Mouse (Mus musculus): ENCODE data around the gene Btbd9.

The Btbd9 gene

DNA sequence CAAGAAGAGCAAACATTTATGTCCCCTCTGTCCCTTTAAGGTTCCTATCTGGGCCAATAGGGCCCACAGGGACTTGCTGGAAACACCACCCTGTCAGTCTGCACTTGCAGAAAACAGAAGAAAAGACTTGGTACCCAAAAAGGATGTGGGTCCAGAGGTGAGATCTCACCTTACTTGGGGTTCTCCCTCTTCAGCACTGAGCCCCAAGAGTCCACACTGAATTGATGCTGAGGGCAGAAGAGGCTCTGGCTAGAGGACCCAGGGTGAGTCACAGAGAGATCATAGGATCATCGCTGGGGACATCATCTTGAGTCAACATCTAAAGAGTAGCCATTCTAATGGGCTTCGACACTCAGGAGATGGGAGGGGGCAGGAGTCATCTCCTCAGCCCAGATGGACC is 290.6 kb downstream of the Btbd9 start:
- DNase-seq (ENCODE audit: low read depth, low spot score) = no peak

- no peak for DNase-seq (ENCODE audit: low read depth, low spot score)
These were observed 292.7 kb downstream of the Btbd9 start for GRCm38 (mm10) chr17:30283460-30284050.

DNA sequence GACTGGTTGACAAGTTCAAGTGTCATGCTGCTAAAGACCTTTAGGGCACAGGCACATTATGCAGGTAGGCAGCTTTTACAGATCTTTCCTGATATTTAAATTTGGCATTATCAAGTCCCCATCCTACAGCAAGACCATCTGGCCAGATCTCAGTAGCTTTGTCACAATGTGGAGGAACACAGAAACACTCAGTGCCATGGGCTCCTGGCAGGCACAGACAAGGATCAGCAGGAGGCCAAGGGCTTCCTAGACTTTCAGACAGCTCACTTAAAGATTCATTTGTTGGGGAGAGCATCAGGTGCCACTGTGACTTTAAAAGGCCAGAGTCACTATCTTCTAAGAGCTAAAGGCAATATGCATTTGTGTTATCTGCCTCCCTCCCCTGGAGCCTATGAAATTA is 293.3 kb downstream of the Btbd9 start:
- DNase-seq (ENCODE audit: low read depth, low spot score) = no peak

DNA sequence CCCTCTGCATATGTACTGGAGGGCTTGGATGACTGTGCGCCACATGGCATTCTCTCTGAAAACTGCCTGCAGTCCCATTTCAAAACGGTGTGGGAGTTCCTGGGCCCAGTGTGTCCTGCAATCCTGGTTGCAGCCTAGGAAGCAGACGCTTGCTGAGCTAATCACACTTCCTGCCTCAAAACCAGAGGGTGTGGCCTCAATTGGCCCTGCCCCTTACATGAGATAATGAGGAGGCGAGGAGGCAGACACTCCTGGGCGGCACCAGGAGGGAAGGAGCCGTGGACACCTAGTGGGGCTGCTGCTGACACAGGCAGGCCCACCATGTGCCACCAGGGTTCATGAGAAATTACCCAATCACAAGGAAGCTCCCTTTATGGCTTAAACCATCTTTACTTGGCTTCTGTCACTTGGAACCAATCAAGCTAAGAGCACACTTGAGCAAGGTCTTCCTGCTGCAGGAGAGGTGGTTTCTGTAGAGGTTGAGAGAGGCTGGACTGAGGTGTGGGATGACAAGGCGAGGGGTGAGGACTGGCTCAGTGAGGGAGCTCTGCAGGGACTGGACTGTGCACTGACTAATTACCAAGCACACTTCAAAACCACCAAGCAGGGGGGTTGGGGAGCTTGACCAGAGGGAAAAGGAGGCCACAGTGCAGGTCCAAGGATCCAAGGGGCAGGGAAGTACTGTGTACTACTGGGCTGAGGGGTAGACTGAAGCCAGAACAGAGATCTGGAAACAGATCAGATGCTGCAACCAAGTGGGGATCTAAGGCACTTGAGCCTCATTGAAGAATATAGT is 295.8 kb downstream of the Btbd9 start:
- peak; percentile 85 for DNase-seq (ENCODE audit: low read depth, low spot score)

DNA sequence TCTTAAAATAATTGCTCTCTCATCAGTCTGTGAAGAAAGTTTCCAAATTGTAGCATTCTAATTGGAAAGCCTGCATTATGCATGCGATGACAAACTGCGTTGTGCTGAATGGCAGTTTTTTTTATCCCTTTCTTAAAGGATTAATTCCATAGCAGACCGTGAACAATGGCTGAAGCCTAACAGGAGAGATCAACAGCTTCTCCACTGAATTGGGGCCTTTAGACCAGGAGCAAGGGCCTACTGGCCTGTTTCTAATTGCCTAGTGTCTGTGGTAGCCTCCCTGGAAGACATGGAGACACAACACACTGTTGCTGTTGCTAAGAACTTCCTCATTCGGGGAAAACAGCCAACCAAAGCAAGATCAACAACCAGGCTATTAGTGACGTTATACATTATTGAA is 296.6 kb downstream of the Btbd9 start:
- DNase-seq (ENCODE audit: low read depth, low spot score) = no peak

DNA sequence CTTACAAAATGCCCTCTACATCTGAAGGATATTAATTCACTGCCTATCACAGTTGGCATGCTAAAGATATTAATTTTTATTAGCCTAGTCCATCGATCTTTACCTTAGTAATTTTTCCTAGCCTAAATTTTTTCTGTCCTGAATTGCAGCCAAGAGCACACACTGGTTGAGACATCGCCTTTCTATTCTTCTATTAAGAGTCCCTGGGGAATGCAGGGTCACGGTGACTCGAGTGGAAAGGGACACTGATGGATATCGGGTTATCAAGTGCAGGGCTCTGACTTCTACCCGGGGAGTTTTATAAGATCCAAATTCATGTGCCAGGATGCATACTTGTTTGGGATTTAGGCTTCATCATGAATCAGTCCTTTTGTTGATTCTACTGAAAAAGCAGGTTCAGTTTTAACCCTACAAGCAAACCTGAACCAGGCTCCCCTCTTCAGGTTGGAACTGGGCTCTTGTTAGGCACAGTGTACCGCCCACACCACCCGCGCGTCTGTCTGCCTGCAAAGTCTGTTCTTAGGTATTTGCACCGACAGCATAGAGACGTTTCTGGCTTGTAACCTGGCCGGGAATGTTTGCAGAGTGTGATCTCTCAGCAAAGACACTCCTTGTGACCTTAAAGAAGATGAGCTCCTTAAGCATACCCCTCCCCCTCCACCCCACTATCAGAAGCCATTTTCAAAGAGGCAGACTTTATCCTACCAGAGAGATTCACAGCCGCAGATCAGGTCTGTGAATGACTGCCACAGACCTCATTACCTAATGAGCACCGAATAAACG is 297.5 kb downstream of the Btbd9 start:
- DNase-seq (ENCODE audit: low read depth, low spot score) = peak; percentile 42

DNA sequence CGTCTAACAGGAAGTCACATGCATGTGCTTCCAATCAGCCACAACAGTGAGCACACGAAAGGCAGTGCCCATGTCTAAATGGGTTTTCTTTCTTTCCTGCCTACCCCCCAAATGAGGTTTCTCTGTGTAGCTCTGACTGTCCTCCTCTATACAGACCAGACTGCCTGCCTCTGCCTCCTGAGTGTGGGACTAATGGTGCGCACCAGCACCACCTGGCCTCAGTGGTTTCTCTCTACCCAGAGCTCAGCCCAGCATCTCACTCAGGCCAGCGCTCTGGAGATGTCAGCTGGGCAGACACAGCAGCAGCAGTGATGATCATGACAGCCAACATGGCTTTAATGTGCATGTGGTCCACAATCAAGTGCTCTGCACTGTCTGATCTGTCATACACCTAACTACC is 299.8 kb downstream of the Btbd9 start:
- no peak for DNase-seq (ENCODE audit: low read depth, low spot score)

- no peak for DNase-seq (ENCODE audit: low read depth, low spot score)
These were observed 303.5 kb downstream of the Btbd9 start for GRCm38 (mm10) chr17:30272769-30273168.

DNA sequence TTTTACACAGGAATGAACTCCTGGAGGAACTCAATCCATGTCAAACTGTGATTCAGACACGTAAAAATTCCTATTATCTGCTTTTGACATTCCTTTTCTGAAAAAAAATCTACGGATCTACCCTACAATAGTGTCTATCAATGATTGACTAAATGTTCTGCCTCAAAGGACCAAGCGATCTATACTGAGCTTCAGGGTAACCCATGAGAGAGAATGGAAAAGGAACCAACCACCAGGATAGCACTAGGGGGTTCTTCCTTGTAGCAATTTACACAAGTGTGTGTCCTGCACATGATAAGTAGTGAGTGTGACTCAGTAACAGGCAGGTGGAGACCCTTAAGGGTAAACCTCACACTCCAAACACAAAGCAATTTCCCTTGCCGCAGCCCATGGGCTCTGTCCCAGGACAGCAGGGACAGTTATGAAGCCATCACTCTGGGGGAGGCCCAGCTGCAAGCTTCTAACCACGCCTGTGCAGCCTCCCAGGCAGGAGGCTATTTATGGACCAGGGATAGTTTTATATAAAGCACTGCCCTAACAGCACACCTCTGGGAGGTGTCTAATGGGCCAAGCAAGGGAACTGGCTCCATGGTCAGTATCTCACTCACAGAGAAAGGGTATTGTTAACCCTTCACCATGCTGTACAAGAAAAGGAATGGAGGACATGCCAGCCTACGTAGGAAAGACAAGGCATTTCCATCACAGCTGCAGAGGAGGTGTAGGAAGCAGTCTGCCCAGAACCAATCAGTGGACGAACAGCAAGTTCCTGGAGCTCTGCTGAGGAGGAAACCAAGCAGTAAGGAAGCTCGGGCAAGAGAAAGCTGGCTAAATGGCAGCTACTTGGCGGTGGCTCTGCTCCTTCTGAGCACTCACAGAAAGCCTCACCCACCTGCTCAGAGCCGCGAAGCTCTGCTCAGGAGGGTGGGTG is 306.9 kb downstream of the Btbd9 start:
- no peak for DNase-seq (ENCODE audit: low read depth, low spot score)

DNA sequence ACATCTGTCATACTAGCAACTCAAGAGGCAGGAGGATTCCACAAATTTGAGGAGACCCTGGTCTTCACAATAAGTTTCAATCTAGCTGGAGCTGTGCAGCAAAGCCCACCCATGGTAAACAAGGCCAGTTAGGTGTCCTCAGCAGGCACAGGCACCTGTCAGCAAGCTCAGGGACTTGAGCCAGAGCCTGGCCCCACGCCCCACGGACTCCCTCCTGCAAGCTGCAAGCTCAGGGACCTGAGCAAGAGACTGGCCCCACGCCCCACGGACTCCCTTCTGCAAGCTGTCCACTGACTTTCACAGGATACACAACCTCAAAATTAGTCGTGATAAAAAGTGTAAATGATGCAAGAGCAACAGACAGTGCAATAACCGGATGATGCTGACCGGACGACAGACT is 307.8 kb downstream of the Btbd9 start:
- no peak for DNase-seq (ENCODE audit: low read depth, low spot score)

GRCm38 (mm10) chr17:30267432-30267973 is 308.8 kb downstream of the Btbd9 start:
- DNase-seq (ENCODE audit: low read depth, low spot score) = no peak

- no peak for DNase-seq (ENCODE audit: low read depth, low spot score)
These were observed 312.8 kb downstream of the Btbd9 start for GRCm38 (mm10) chr17:30263535-30263934.

DNA sequence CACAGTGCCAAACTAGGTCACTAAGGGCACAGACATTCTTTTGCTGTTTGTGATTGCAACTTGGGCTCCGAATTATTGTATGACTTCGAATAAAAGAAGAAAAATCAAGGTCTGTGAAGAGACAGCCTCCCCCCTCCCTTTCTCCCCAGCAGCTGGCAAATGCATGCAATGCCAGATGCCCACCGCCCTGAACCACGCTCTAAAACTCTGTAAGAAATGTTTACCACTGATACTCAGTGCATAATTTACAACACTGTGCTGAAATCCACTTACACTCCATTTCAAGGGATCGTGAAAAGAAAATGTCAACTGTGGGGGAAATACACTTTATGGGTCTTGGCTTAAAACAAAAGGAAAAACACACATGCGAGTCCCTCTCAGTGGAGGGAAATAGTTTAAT is 313.3 kb downstream of the Btbd9 start:
- DNase-seq (ENCODE audit: low read depth, low spot score) = no peak

DNA sequence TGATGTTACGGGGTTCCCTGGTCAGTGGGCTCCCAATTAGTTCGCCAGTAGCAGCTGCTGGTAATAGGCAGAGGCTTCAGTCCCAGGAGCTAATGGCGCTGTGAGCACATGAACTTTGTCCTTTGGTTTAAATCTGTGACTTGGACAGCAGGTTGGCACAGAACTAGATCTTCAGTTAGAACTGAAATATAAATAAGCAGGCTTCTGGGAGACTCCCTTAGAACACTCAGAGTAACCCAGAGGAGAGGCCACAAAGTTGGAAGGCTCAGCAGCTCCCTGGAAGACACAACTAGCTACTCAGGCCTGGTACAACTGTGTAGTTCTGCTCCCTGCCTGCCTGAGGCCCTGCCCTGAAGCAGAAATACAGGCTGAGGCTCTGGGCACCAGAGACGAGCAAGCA is 313.8 kb downstream of the Btbd9 start:
- no peak for DNase-seq (ENCODE audit: low read depth, low spot score)

DNA sequence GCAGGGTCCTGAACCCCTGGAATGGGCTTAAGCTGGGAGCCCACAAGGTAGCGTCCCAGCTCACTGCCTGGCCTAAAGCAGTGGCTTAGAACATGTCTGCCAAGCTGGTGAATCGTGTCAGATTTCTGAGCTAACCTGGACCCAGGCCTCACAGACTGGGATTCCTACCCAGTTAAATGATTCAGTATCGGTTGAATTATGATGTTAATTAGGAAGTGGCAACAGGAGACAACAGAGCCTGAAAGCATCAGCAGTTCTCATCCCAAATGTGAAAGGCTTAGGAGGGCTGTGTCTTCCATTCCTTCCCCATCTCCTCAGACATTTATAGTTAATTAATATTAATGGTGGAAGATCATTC is 314.3 kb downstream of the Btbd9 start:
- peak; percentile 56 for DNase-seq (ENCODE audit: low read depth, low spot score)

DNA sequence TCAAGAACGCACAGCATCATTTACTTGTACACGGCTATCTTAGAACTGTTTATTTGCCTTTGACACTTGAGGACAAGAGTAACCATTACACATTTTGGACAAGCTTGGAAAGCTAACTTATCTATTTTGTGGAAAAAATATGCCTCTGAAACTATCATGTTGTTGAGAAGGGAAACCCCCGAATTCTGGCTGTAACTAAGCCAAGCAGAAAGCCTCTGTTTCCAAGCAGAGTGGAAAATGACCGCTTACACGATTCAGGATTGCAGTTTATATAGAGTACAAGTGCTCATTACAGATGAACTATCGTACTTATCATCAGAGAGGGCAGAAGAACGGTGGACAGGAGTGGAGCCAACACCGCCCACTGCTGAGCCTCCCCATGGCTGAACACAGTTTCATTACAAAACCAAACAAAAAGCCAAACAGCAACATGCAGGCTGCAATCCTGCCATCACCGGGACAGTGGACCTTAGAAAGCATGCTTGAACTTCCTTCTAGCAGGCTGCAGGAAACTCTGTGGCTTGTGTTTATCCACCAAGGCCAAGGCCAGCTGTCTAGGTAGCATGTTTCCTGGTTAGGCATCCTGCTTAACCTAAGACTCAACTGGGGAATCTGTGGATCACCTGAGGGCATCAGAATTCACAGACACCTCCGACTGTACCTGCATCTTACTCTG is 314.8 kb downstream of the Btbd9 start:
- DNase-seq (ENCODE audit: low read depth, low spot score) = no peak

DNA sequence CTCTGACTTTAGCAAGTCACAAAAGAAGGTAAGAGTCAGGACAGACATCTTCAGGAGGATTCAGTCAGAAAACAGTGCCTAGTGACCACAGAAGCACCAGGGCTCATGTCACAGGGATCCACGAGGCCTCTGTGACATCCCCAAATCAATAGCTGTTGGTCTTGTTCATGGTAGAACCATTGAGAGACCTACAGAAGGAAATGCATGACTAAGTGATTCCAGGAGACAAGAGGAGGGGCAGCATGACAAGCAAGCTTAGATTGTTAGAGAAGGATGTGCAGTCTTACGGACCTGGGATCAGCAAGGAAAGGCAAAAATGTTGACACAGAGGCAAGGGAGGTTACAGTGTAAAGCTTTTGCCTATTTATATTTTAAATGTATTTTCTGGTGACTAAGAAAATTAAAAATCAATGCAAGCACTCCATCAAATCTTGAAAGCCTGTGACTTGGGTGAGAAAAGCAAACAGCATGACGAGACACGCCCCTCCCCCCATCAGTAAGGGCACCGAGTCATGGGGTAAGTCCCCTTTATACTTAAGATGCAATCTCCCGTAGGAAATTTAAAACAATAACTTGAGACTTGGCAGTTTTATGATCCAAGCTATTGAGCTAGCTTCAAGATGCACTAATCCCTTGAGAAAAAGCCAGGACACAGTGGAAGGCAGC is 315.5 kb downstream of the Btbd9 start:
- no peak for DNase-seq (ENCODE audit: low read depth, low spot score)

- no peak for DNase-seq (ENCODE audit: low read depth, low spot score)
These were observed 316.4 kb downstream of the Btbd9 start for GRCm38 (mm10) chr17:30259938-30260337.

- no peak for DNase-seq (ENCODE audit: low read depth, low spot score)
These were observed 317.8 kb downstream of the Btbd9 start for GRCm38 (mm10) chr17:30258480-30258879.

DNA sequence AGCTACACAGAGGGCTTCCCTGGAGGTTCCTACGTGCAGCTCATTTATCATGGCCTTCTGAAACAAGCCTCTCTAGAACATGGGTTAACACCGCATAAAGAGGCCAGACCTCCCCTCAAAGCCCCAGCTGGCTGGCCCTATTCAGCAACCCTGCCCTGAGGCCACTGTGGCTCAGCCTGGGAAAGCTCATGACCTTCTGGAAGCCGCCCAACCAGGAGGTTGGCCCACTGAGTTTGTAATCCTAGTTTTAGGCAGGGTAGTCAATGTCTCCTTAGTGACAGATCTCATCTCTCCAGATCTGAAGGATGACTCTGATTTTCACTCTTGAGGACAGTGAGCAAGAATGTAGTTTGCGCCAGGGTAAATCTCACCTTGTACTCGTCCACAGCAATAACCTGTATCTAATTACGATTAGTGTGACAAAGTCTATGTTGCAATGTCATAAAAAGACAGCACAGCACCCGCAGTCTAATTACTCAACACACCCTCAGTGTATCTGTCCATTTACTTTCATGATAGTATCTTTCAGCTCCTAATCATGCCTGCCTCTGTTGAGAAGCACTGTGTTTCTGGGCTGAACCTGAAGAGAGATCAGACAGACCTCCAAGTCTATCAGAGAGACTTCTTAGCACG is 320.2 kb downstream of the Btbd9 start:
- no peak for DNase-seq (ENCODE audit: low read depth, low spot score)

Measured in R1 (cell line).